Mouse (Mus musculus) thymus, adult 2 months (tissue): ENCODE results near the gene Gm49322.

Experiments
- CTCF ChIP-seq: fragments of 200-500 bp; IDR thresholded peaks from 2 replicates; pipeline ENCODE4 v1.5.1; 2012; ENCODE audit warnings: mild to moderate bottlenecking, control low read depth, low read length, moderate library complexity, borderline replicate concordance; ENCODE audit not compliant: control insufficient read depth, poor library complexity, insufficient read depth; ENCODE audit errors: extremely low read depth
- POLR2A ChIP-seq: fragments of 200-500 bp; IDR thresholded peaks from 2 replicates; pipeline ENCODE4 v1.6.1; 2012; ENCODE audit warnings: mild to moderate bottlenecking, low read length, control low read depth, moderate library complexity; ENCODE audit not compliant: control insufficient read depth, poor library complexity, insufficient read depth; ENCODE audit errors: extremely low read depth

DNA sequence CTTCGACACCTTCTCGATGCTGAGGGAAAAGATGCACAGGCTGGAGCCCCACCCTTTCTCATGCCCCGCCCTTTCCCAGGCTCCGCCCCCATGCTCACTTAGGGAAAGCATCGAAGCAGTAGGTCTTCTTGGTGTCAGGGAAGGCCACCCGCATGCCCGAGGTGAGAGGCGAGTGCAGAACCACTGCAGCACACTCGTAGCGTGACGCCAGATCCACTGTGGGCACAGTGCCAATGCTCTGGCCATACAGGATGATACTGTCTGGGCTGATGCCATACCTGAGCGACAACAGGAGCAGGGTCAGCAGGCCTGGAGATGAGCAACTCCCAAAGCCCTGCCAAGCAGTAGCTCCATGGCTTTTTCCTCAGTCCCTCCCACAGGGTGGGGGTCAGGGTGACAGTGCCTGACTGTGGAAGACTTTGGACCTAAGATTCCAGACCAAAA is 21.8 kb upstream of the Gm49322 start:
- TF ChIP-seq CTCF (no peak), POLR2A (no peak)
